Comparison of ENCODE assay signal across 17 mouse cellular contexts in the genomic region with DNA sequence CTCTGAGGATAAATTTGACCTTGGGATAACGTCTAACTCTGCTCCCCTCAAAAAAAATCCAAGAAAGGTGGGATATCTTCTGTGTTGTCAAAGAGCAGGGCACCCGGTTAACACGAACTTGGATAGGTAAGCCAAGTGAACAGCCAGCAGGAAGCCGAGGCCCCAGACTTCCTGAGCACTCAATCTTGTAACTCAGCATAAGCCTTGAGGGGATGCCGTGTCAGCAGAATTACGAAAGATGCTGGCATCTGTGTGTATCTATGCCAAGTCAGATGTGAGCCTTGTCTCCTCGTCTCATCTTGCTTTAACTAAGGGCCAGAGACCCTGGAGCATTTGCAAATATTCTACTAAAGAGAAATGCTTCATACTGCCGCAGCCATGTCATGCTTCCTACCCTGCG.
"Had no signal": no experiment of that assay in that cellular context is flagged by ENCODE, and none has a peak within 500 bp of the region (broad histone marks: within the 10 kb centered on the region; RNA-seq: fewer than 3 reads in every experiment).

No protein-coding gene starts in this region.

- H3K4me1 ChIP-seq: limb, embryonic 12.5 days had no signal

- H3K4me2 ChIP-seq: limb, embryonic 12.5 days; midbrain, embryonic 11.5 days; midbrain, embryonic 15.5 days had no signal

- H3K27ac ChIP-seq: layer of hippocampus, adult 2 months; limb, embryonic 12.5 days; liver, embryonic 14.5 days; midbrain, embryonic 15.5 days had no signal

- H3K27me3 ChIP-seq: limb, embryonic 12.5 days; midbrain, embryonic 15.5 days had no signal

- H3K4me3 ChIP-seq: layer of hippocampus, adult 2 months; limb, embryonic 12.5 days; megakaryocyte, embryonic 14.5 days; midbrain, embryonic 15.5 days had no signal

- DNase-seq: kidney, adult 18-20 months; kidney, postnatal 10 days; kidney, postnatal 4 days; liver; lung, adult 18-20 months; lung, postnatal 36 days; right cerebral cortex, postnatal 4 days; spleen, adult 18-20 months; thymus, adult 18-20 months; thymus, postnatal 25 days had no signal

- H3K36me3 ChIP-seq: limb, embryonic 12.5 days; midbrain, embryonic 15.5 days had no signal

- ATAC-seq: lung, postnatal 0 days; midbrain, embryonic 15.5 days had no signal

- H3K9me3 ChIP-seq: limb, embryonic 12.5 days; megakaryocyte, embryonic 14.5 days; midbrain, embryonic 15.5 days had no signal

- H3K9ac ChIP-seq: limb, embryonic 12.5 days; liver, embryonic 14.5 days; midbrain, embryonic 15.5 days had no signal
